Mouse (Mus musculus): ENCODE measurements around the gene Spns1. TPM values are rescaled to one million over a fixed set of nuclear protein-coding genes. Genes with fewer than 3 reads are reported as not detected.

The Spns1 gene
- polyA plus RNA-seq, 1 experiment from 2014 or later = 53.7 TPM

DNA sequence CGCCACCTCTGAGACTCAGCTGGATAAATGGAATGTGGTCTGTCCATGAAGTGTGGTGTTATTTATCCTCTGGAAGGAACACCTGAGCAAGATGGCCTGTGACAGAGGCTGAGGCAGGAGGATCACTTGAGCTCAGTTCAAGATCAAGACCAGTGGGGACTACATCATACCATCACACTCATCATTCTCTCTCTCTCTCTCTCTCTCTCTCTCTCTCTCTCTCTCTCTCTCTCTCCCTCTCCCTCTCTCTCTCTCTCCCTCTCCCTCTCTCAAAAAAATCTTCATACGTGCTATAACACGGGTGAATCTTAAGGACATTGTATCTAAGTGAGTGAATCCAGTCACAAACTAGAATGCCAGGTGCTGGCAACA lies 23.3 kb downstream of the Spns1 start:
- Histone ChIP-seq H3K36me3 (ENCODE audit: insufficient read depth, low read length) (no peaks in the 10 kb centered on the region), H3K4me1 (ENCODE audit: insufficient read depth, low read depth, low read length) (no peaks in the 10 kb centered on the region), H3K4me2 (replicated peaks; ENCODE audit: low read depth, low read length) (no peak overlapping the region), H3K9me3 (ENCODE audit: low read length) (no peaks in the 10 kb centered on the region), H3K4me3 (ENCODE audit: low read depth, low read length) (no peak overlapping the region), H3K27ac (ENCODE audit: low read length) (no peak overlapping the region), H3K27me3 (replicated peaks; ENCODE audit: insufficient read depth, low read length) (no peaks in the 10 kb centered on the region), H3K9ac (replicated peaks; ENCODE audit: low read depth) (no peak overlapping the region)
- WGBS = 87% methylated on average over 3 of the region's 3 CpGs
- DNase-seq (ENCODE audit: low spot score) (no peak), ATAC-seq (no peak)
- TF ChIP-seq CTCF (IDR thresholded peaks at IDR 0.05) (no peak), EP300 (IDR thresholded peaks at IDR 0.05) (no peak)

DNA sequence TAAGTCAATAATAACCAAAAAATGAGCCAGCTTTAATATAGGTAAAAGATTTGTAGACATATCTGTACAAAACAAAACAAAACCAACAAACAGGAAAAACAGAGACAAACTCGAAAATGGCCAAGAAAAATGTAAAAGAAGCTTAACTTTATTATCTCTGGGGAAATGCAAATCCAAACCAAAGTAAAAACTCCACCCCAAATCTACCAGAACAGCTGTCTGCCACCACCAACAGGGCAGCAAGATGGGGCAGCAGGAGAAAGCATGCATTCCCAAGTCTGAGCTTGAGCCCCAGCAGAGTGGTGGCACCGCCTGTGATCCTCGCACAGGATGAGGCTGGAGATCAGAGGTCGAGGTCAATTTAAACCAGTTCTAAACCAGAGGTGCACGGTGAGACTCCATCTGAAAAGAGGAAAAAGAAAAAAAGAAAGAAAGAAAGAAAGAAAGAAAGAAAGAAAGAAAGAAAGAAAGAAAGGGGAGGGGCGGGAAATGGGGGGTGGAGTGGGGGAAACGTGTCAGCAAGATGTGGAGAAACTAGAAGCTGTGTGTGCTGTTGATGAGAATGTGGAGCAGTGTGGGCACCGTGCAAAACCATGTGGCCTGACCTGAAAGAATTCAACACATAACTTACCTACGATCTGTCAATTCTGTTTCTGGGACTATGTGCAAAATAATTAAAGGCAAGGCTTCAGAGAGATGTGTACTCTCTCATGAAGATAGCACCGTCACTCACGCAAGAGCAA lies 23.8 kb downstream of the Spns1 start:
- TF ChIP-seq CTCF (IDR thresholded peaks at IDR 0.05) = no peak
- no peak for TF ChIP-seq EP300 (IDR thresholded peaks at IDR 0.05)
- Histone ChIP-seq H3K4me3 (ENCODE audit: low read depth, low read length) (no peak overlapping the region), H3K9ac (replicated peaks; ENCODE audit: low read depth) (no peak overlapping the region), H3K27ac (ENCODE audit: low read length) (no peak overlapping the region), H3K4me1 (ENCODE audit: insufficient read depth, low read depth, low read length) (no peaks in the 10 kb centered on the region), H3K9me3 (ENCODE audit: low read length) (no peaks in the 10 kb centered on the region), H3K4me2 (replicated peaks; ENCODE audit: low read depth, low read length) (no peak overlapping the region), H3K27me3 (replicated peaks; ENCODE audit: insufficient read depth, low read length) (no peaks in the 10 kb centered on the region), H3K36me3 (ENCODE audit: insufficient read depth, low read length) (no peaks in the 10 kb centered on the region)
- ATAC-seq (no peak), DNase-seq (ENCODE audit: low spot score) (no peak)
- WGBS = 55% methylated on average over 11 of the region's 11 CpGs

DNA sequence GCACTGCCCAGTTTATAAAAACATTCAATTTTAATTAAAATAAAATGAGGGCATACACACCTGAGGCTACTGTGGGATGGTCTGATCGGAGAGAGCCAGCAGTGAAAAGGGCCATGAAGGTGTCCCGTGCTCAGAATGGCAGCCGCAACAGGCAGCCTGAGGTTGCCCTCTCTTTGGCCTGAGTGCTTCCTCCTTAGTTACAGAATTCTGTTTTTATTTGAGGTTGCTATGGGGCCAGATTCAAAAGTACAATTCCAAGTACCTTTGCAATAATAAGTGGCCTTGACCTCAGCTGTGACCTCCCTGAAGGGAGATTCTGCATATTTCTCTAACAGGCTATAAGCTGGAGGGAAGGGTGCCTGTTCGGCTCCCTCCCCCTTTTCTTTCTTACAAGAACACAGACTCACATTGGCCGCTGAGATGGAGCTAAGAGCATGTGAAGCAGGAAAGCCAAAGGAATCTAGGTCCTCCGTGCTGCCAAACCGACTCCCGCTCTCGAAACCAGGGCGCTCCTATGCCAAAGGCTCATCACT lies 25.8 kb downstream of the Spns1 start:
- no peak overlapping the region for H3K27ac ChIP-seq (ENCODE audit: low read length)
- H3K4me3 ChIP-seq (ENCODE audit: low read depth, low read length) = no peak overlapping the region; the same call in 1 of the 2 replicates
- DNase-seq (ENCODE audit: low spot score) (peak; percentile 84), ATAC-seq (peak; percentile 93)
- no peaks in the 10 kb centered on the region for H3K4me1 ChIP-seq (ENCODE audit: insufficient read depth, low read depth, low read length)
- peak; percentile 47 for TF ChIP-seq EP300 (IDR thresholded peaks at IDR 0.05)
- TF ChIP-seq CTCF (IDR thresholded peaks at IDR 0.05) = no peak
- no peaks in the 10 kb centered on the region for H3K27me3 ChIP-seq (replicated peaks; ENCODE audit: insufficient read depth, low read length)
- 38% methylated on average over 10 of the region's 10 CpGs for WGBS
- H3K36me3 ChIP-seq (ENCODE audit: insufficient read depth, low read length) = no peaks in the 10 kb centered on the region
- H3K9me3 ChIP-seq (ENCODE audit: low read length) = no peaks in the 10 kb centered on the region
- peak overlapping the region; percentile 41; the same call in 1 of the 2 replicates for H3K4me2 ChIP-seq (replicated peaks; ENCODE audit: low read depth, low read length)
- no peak overlapping the region for H3K9ac ChIP-seq (replicated peaks; ENCODE audit: low read depth)

DNA sequence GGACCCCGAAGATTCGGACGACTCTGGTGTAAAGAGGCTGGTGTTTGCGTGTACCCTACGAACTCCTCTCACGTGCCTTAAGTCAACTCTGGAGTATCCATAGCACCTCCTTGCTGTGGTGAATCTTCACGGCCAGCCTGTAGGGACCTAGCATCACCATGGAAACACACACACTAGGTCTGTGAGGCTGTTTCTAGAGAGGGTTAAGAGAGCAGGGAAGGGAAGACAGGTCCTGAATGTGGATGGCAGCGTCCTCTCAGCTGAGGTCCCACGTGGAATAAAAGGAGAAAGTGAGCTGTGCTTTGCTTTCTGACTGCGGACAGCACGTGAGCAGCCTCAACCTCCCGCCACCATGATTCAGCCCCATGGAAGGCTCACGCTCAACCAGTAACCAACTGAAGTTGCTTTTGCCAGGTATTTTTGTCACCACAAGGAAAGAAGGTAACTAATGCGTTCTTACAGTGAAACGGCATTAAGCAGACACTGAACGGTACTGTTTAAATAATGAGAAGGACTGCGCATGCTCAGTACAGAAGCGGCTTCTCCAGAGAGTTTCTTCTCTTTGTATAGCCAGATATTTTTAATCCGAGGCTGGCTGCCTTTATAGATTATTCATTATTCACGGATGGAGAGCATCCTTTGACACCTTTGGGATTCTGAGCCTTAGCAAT lies 26.4 kb downstream of the Spns1 start:
- H3K27me3 ChIP-seq (replicated peaks; ENCODE audit: insufficient read depth, low read length) = no peaks in the 10 kb centered on the region
- no peaks in the 10 kb centered on the region for H3K36me3 ChIP-seq (ENCODE audit: insufficient read depth, low read length)
- H3K4me2 ChIP-seq (replicated peaks; ENCODE audit: low read depth, low read length) = peak overlapping the region; percentile 41; the same call in 1 of the 2 replicates
- DNase-seq (ENCODE audit: low spot score) (no peak), ATAC-seq (peak; percentile 27; the same call in 1 of the 2 replicates)
- no peak overlapping the region for H3K27ac ChIP-seq (ENCODE audit: low read length)
- no peak overlapping the region; the same call in 1 of the 2 replicates for H3K4me3 ChIP-seq (ENCODE audit: low read depth, low read length)
- no peak overlapping the region for H3K9ac ChIP-seq (replicated peaks; ENCODE audit: low read depth)
- H3K9me3 ChIP-seq (ENCODE audit: low read length) = no peaks in the 10 kb centered on the region
- WGBS = 47% methylated on average over 20 of the region's 20 CpGs
- TF ChIP-seq CTCF (IDR thresholded peaks at IDR 0.05) (no peak), EP300 (IDR thresholded peaks at IDR 0.05) (no peak)
- no peaks in the 10 kb centered on the region for H3K4me1 ChIP-seq (ENCODE audit: insufficient read depth, low read depth, low read length)

DNA sequence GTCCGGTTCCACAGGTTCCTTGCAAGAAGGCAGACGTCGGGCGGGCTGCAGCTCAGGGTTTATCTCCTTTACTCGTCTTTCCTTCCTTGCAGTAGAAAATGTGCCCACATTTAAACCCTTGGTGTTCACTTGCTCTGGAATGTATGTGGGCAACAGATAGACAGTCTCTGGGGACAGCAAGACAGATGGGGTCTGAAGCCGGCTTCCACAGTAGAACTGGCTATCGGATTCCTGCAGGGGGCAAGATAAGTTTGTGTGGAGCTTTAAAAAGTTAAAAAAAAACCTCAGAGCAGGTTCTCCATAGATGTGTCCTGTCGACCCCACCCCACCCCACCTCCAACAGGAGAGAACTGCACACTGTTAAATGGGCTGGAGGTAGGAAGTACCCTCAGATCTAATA lies 29.0 kb downstream of the Spns1 start:
- no peak overlapping the region for H3K27ac ChIP-seq (ENCODE audit: low read length)
- DNase-seq (ENCODE audit: low spot score) = no peak
- ATAC-seq = no peak
- H3K4me1 ChIP-seq (ENCODE audit: insufficient read depth, low read depth, low read length) = no peaks in the 10 kb centered on the region
- H3K36me3 ChIP-seq (ENCODE audit: insufficient read depth, low read length) = no peaks in the 10 kb centered on the region
- no peak overlapping the region for H3K4me2 ChIP-seq (replicated peaks; ENCODE audit: low read depth, low read length)
- H3K9ac ChIP-seq (replicated peaks; ENCODE audit: low read depth) = no peak overlapping the region
- no peaks in the 10 kb centered on the region for H3K9me3 ChIP-seq (ENCODE audit: low read length)
- no peak for TF ChIP-seq CTCF (IDR thresholded peaks at IDR 0.05)
- no peak for TF ChIP-seq EP300 (IDR thresholded peaks at IDR 0.05)
- no peak overlapping the region for H3K4me3 ChIP-seq (ENCODE audit: low read depth, low read length)
- WGBS = 46% methylated on average over 8 of the region's 8 CpGs
- no peaks in the 10 kb centered on the region for H3K27me3 ChIP-seq (replicated peaks; ENCODE audit: insufficient read depth, low read length)

DNA sequence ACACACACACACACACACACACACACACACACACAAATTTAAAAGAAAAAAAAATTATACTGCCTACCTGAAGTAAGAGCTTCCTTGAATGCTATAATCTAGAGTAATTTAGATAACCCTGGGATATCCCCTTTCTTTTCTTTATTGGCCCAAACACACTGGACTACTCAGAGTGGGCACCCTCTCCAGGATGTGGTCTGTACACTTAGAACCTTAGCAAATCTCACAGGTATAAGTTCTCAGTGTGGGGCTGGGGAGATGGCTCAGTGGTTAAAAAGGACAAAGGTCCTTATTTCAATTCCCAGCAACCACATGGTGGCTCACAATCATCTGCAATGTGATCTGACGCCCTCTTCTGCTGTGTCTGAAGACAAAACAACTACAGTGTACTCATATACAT lies 30.2 kb downstream of the Spns1 start:
- H3K4me2 ChIP-seq (replicated peaks; ENCODE audit: low read depth, low read length) = no peak overlapping the region

More for the DNA sequence above, 30.2 kb downstream of the Spns1 start:
- H3K36me3 ChIP-seq (ENCODE audit: insufficient read depth, low read length) = no peaks in the 10 kb centered on the region
- no peak for TF ChIP-seq CTCF (IDR thresholded peaks at IDR 0.05)
- no peak for TF ChIP-seq EP300 (IDR thresholded peaks at IDR 0.05)
- H3K4me3 ChIP-seq (ENCODE audit: low read depth, low read length) = no peak overlapping the region
- H3K27ac ChIP-seq (ENCODE audit: low read length) = no peak overlapping the region
- no peak overlapping the region for H3K9ac ChIP-seq (replicated peaks; ENCODE audit: low read depth)
- H3K9me3 ChIP-seq (ENCODE audit: low read length) = no peaks in the 10 kb centered on the region
- H3K4me1 ChIP-seq (ENCODE audit: insufficient read depth, low read depth, low read length) = no peaks in the 10 kb centered on the region
- ATAC-seq = no peak
- WGBS = 59% methylated on average over 1 of the region's 1 CpGs
- no peak for DNase-seq (ENCODE audit: low spot score)
- no peaks in the 10 kb centered on the region for H3K27me3 ChIP-seq (replicated peaks; ENCODE audit: insufficient read depth, low read length)

Measured in lung, postnatal 0 days (tissue).